Mouse (Mus musculus): ENCODE results near the gene Ensa. TPM values are rescaled to one million over a fixed set of nuclear protein-coding genes. Genes with fewer than 3 reads are reported as not detected.
"Not testable (repeated sequence)": the region's sequence is repeated elsewhere in the genome, so short reads cannot be mapped to it uniquely, and the experiment has no call there.

The Ensa gene
- total RNA-seq, 2 experiments from 2014 or later: 74.3 to 79.9 TPM

DNA sequence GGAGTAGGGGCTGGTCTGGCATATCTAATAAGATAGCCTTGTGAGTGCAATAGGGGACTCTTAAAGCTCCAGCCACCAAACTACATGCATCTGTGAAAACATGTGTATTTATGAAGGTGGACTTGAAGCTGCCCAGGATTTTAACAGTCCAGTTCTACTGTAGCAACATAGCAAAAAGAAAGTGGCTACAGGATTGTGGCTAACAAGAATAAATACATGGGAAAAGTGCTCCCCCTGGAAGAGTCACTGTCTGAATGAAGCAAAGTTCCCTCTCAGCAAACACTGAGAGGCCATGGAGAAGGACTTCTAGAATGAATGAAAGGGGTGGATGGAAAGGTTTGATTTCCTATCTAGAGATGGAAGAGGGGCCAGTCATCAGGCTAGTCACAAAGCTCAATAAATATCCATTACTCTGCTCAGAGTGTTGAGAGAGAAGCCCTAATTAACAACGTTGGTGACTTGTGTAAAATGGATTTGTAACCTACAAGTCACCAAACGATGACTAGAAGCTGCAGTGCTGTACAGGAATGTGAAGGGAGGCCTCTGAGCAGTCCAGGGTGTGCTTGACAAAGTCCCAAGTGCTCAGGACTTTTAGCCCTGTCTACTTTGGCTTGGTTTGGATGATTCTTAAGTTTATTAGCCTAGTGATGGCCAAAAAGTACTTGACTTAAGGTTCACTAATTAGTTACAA, 36.1 kb downstream of the Ensa start:
- DNase-seq (ENCODE audit: low spot score in 2 of 2): no peak

DNA sequence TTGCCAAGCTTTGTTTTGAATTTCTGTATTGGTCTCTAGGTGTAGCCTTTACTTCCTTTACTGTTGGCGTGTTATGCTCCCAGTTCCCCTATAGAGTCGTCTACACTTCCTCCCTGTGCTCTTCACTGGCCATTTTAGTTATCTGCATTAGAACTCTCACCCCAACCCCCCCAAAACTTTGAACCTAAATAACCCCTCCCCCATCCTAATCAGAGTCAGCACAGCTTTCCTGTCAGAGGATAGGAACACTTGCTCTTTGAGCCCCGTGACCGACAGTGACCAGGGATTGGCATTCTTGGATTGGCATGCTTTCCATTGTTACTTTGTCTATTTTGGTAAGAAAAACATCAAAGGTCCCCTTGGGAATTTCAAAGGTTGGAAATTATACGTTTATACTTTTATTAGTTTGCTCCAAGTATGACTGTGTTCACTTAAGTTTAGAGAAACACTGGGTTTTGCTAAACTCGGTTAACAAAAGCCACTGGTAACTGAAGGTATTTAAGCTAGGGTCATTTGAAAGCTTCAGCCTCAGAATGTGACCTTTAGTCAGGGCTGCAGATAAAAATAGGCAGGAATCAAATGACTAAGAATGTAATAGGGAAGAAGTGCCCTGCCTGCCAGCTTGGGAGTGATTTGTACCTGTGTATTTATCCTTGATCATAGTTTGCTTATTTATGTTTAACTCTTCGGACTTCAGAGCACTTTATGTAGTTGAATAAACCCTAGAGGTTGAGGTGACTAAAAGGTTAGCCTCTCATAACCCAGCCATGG, 37.3 kb downstream of the Ensa start:
- no peak for DNase-seq (ENCODE audit: low spot score in 2 of 2)

DNA sequence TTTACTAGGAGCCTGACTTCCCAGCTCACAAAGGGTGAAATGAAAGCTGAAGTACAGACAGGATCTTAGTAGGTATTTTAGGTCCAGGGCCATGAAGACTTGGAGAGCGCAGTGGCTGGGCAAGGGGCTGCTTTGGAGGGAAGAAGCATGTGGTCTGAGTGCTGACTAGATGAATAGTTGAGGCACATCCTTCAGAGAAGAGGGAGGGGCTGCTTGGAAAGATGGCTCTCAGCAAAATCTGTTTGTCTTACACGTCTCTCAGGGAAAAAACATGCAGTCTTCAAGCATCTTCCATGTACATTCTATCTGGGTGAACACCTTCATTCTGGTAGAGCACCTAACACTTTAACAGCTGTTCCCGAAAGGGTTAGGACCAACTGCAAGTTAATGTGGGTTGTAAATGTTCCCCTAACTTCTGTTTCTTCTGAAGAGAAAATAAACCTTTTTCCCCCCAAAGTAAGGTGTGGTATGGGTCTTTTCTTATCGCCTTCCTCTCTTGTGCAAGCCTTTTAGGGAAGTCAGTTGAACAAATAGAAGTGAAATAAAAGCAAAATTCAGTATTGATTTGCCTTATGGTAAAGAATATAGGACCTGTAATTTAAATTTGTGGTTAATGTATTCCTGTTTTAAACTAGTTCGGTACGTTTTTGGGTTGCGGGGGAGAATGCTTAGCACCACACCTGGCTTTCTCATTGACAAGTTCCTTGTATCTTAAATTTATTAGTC, 38.1 kb downstream of the Ensa start:
- no peak for DNase-seq (ENCODE audit: low spot score in 2 of 2)

DNA sequence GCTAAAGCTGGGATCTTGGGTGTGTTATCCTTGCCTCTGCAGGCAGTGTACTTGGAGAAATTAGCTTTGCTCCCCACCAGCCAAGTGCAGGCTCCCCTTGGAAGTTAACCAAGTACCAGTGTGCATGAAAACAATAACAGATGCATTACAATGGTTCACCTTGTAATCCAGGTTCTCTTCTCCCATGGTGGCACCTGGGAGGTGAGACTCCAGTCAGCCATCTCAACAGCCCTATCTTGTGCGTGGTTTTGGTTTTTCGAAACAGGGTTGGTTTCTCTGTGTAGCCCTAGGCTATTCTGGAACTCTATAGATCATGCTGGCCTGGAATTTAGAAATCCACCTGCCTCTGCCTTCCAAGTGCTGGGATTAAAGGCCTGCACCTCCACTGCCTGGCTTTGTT, 38.7 kb downstream of the Ensa start:
- no peak for DNase-seq (ENCODE audit: low spot score in 2 of 2)

DNA sequence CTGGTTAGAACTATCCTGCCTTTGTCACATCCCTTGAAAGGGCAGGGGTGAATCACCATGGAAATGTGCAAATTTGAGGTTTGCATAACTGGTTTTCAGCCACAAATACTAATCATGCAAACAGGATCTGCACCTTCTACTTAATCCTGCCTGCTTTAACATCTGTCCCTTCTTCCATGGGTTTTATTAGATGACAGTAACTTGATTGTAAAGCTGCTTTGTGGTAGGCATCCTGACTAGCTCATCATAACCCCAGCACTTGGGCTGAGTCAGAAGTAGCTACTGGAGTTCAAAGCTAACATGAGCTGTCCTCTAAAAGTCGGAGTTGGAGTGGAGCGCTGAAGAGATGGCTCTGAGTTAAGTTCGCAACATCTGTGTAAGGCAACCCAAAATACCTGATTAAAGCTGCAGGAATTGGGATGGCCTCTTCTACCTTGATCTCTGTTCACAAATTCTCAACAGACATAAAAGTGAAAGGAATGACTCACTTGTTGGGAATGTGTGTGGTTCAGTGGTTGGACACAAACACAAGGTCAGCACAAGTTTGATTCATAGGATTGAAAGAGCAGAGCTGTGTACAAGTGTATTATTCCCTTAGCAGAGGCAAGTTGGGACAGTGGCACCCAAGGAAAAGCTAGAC, 39.3 kb downstream of the Ensa start:
- DNase-seq (ENCODE audit: low spot score in 2 of 2): no peak

DNA sequence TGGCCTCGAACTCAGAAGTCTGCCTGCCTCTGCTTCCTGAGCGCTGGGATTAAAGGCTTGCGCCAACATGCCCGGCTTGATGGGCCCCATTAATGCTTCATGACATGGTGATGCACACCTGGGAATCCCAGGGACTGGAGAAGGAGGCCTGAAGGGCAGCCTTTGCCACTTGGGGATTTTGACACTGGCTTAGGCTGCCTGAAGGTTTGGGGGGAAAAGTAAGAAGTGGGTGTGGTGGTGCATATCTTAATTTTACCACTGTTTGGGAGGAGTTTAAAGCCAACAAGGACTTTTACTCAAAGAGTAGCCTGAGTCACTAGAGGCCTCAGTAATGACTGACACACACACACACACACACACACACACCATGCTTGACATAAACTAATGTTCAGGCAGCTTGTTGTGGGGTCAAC, 40.2 kb downstream of the Ensa start:
- no peak for DNase-seq (ENCODE audit: low spot score in 2 of 2)

DNA sequence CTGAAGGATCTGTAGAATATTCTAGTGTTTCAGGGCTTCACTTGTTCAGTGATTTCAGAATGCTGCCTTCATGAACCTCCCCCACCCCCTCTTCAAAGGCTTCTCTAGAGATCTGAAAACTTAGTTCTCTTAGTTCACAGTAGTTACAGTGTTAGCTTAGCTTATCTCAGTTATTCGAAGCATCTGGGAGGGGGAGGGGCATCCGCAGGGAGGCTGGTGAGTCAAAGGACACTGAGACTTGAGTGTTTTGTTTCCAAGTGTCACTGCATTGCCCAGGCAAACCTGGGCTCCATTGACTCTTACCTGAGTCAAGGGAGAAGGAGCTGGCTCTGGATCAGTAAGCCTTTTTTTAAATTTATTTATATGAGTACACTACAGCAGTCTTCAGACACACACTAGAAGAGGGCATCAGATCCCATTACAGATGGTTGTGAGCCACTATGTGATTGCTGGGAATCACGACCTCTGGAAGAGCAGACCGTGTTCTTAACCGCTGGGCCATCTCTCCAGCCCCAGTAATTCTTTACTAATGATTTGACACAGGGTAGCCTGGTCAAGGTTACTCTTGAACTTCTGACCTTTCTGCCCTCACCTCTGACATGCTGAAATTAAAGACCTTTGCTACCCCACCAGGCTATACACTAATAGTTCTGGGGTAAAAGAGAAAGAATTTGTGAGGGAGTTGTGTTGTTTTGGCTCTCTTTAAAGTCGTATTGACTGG, 41.5 kb downstream of the Ensa start:
- DNase-seq (ENCODE audit: low spot score in 2 of 2): no peak

DNA sequence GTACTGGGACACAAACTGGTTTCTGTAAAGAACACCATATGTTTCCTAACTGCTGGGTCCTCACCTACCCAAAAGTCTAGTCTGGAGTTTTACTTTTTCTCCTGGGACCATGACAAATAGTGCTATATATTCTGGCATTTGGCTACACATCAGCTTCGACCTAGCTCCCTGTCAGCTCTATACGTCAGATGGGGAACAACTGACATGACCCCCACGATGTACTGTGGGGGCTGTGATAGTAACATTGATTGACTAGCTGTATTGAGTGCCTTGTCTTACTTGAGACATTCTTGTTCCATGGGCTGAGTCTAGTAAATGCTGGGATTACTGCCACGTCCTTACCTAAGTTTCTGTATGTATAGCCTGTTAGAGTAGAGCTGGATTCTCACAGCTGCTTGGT, 42.7 kb downstream of the Ensa start:
- DNase-seq (ENCODE audit: low spot score in 2 of 2): no peak

DNA sequence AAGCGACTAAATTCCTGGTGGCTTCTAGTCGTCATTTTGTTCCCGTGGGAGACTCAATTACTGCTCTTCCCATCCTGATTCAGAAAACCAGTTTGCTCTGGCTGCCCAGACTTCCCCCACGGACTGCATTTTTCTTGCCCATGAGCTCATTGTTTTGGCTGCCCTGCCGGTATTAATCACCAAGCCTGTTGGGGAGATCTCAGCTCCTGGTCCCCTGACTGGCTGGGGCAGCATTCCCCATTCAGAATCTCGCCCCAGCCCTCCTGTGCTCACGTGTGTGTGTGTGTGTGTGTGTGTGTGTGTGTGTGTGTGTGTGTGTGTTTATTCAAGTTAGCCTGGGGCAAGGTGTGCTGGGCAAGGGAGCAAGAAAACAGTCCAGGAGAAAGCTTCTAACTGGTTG, 43.2 kb downstream of the Ensa start:
- peak in 1 of 2 experiments; percentile 53 for DNase-seq (ENCODE audit: low spot score in 2 of 2)

DNA sequence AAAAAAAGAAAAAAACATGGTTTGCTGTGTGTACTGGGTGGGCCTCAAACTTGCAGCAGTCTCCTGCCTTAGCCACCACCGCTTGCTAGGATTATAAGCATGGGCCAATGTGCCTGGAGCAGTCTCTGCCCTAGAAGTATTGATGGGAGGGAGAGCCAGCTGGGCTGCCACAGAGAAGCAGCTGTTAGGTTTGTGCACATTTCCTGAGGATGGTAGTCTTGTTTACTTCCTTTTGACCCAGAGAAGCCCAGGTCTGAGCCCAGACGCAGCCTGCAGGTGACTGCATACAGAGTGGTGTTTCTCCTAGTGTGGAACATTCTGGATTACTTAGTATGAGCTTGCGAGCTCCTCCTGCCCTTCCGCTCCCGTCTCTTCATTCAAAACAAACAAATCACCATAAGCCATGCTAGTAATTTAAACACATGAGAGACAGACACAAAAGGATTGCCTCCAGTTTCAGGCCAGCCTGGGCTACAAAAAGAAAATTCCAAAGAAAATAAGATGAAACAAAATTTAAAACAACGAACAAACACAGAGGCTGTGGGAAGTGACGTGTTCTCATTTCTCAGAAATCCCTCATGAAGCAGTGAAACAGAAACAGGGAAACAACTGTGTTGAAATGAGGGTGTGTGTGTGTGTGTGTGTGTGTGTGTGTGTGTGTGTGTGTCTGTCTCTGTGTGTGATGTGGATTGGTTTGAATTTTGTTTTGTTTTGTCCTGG, 44.0 kb downstream of the Ensa start:
- DNase-seq (ENCODE audit: low spot score in 2 of 2): no peak

DNA sequence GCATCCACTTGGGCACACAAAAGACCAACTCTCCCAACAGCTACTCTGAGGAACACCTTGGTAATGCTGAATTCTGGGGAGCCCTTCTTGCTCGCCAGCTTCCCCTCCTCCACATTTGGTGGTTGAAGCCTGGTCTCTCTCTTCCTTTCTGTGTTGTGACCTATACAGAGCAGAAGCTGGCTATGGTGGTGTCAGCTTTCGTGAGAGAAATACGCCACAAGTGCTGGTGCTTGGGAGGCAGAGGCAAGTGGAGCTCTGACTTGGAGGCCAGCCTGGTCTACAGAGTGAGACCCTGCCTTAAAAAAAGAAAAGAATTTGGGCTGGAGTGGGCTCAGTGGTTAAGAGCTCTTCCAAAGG, 44.5 kb downstream of the Ensa start:
- DNase-seq (ENCODE audit: low spot score in 2 of 2): no peak

DNA sequence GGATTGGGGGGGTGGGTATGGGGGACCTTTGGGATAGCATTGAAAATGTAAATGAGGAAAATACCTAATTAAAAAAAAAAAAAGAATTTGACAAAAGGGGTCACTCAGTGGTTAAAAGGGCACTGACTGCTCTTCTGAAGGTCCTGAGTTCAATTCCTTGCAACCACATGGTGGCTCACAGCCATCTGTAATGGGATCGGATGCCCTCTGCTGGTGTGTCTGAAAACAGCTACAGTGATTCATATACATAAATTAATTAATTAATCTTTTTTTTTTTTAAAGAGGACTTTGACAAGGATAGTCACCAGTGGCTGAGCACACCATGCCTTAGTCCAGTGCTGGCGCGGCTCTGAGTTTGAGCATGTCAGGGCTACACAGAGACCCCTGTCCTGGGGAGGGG, 45.6 kb downstream of the Ensa start:
- DNase-seq (ENCODE audit: low spot score in 2 of 2): not testable (repeated sequence)

DNA sequence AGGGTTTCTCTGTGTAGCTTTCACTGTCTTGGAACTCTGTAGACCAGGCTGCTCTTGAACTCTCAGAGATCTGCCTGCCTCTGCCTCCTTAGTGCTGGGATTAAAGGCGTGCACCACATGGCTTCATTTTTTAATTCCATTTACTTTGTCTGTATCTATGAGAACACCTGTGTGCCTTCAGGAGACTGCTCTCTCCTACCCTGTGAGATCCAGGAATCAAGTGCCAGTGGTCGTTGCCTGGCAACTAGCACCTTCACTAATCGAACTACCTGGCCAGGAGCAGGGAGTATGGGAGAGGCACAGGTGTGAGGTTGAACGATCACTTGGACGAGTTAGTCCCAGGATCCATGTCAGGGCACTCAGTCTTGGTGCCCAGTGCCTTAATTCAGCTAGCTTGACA, 46.4 kb downstream of the Ensa start:
- DNase-seq (ENCODE audit: low spot score in 2 of 2): no peak

DNA sequence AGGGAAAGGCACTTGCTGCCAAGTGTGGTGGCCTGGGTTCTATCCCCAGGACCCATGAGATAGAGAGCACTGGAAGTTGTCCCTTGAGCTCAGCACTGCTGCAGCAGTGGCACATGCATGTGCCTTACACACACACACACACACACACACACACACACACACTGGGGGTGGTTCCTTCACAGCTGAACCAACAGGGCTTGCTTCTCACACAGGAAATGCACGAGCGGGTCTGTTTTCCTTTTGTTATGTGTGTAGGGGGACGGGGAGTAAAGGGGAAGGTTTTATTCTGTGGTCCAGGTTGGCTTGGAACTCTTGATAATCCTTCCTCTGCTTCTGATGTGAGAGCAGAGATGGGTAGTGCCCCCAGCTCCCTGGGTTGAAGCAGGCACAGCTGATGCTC, 47.7 kb downstream of the Ensa start:
- no peak for DNase-seq (ENCODE audit: low spot score in 2 of 2)

DNA sequence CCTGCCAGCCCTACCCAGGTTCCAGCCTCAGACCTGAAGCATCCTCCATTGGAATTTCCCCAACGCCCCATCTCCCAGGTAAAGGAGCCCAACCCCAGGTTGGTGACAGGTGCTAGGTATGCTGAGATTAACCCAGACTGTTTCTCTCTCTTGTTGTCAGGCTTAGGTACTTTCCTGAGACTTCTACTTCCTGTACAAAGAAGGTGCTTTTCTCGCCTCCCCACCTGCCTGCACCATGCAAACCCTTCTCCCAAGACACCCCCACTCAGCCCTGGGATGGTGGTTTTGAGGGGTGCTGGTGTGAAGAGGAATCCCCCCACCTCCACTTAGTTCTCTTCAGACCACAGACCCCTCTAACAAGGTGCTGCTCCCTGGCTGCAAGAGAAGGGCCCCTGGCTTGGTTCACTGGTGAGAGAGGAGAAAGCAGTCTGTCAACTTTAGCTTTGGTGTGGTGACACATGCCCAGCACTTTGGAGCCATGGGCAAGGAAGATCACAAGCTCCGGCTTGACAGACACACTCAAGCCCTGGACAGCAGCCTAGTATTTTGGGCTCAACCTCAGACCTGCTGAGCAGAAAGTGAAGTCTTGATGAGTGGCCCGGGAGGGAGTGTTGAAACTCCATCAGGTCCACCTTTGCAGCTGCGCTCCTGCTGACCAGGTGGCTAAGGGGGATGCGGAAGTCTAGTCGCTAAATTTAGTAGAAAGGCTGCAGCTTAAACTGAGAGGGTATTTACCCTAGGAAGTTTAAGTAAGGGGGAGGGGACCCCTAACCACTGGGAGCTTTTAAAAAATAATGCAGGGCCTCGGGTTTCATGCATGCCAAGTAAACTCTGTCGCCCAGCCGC, 48.3 kb downstream of the Ensa start:
- DNase-seq (ENCODE audit: low spot score in 2 of 2): no peak

DNA sequence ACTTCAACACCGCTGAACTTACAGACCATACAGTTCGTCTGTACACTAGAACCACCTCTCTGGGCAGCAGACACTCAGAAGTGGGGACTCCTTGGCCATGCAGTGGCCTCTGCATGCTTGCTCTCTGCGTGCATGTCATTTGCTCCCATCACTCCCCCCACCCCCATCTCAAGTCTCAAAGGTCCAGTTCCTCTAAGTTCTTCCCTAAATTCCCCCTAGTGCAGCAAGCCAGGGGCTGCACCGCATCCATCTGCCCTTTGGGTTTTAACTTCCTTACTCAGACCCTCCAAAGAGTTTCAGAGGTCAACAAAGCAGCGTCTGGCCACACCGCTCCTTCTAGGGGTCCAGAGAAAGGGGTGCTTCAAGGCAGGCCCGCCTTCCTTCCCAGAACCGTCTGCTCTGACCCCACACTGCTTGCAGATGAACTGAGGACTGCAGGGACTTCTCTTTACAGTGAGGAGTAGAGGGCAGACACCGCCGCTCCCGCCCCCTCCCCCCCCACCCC, 49.0 kb downstream of the Ensa start:
- DNase-seq (ENCODE audit: low spot score in 2 of 2): no peak

DNA sequence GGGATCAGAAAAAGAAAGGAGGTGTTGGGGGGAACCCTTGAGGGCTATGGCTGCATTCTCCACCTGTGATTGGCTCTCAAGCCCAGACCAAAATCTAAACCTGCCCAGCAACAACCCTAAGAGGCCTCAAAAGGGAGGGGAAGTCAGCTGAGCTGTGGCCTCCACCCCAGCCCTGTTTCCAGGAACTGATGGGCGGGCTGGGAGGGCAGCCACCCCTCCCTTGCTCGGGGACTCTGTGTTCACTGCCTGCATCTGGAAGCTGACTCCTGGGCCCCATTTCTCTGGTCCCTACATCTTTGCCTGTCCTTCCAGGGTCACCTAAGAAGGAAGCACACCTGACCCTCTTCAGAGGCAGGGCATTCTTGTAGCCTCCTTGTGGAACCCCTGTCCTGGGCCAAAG, 49.4 kb downstream of the Ensa start:
- peak in 1 of 2 experiments; percentile 74 for DNase-seq (ENCODE audit: low spot score in 2 of 2)

DNA sequence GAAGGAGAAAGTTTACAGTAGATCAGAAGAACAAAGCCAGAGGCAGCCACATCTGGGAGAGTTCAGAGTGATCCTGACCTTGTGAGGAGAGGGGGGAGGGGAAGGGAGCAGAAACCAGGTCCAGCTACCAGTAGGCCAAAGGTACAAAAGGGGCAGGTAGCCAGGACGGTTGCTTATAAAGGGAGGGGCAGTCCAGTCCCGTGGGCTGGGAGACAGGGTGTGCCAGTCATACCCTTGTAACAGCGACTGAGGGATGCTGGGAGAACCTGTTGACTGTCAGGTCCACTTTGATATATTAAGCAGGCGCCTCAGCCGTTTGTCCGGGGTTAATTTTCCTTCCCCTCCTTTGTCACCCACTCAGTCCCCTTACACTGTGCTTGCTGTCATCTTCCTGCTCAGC, 50.0 kb downstream of the Ensa start:
- DNase-seq (ENCODE audit: low spot score in 2 of 2): no peak
